Mouse (Mus musculus) liver, postnatal 0 days (tissue): ENCODE data around the gene Siva1.

Experiments used
- CTCF ChIP-seq: sonication (generic); IDR thresholded peaks from 2 replicates; pipeline ENCODE4 v1.5.1; 2016; ENCODE audit warnings: antibody characterized with exemption, low read depth
- EP300 ChIP-seq: IDR thresholded peaks from 2 replicates; pipeline ENCODE4 v1.6.1; 2016; ENCODE audit warnings: antibody characterized with exemption, low read depth, mild to moderate bottlenecking

DNA sequence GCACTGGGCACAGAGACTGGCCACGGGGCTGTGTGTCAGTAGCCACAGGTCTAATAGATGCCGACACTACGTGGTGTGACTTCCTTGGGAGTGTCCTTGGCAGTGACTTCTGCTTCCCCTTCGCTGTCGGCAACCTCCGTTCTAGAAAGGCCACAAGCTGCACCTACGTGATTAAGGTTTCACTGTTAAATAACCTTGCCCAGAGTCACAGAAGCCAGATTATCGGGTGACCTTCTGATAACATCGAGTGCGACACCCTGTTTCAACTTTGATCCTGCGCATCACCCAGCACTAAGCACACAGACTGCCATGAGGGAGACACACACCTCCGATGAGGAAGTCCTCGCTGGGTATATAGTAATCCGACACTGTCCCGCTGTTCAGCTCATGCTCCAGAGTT lies 44.0 kb downstream of the Siva1 start:
- TF ChIP-seq CTCF (no peak), EP300 (no peak)
